Mouse (Mus musculus) spleen, adult 2 months (tissue): ENCODE measurements around the gene Cabp2. TPM values are rescaled to one million over a fixed set of nuclear protein-coding genes. Genes with fewer than 3 reads are reported as not detected.

Source experiments
- DNase-seq, 2 experiments: peaks; one replicate each; pipeline versions ENCODE4 v3.0.0 to v3.0.0-alpha.2; 2012 to 2021; ENCODE audit warnings: low spot score in 2 of 2, low read depth in 1 of 2
- H3K27ac ChIP-seq: fragments of 200-500 bp; 2 replicates; pipeline ENCODE4 v1.5.1; 2012; ENCODE audit warnings: low read length, inconsistent platforms; ENCODE audit not compliant: insufficient read depth
- H3K27me3 ChIP-seq: fragments of 200-500 bp; 2 replicates; pipeline ENCODE4 v1.6.1; 2012; ENCODE audit warnings: mild to moderate bottlenecking, moderate library complexity, low read length, inconsistent platforms; ENCODE audit not compliant: control insufficient read depth, insufficient read depth
- H3K36me3 ChIP-seq: fragments of 200-500 bp; 2 replicates; pipeline ENCODE4 v1.6.1; 2012; ENCODE audit warnings: mild to moderate bottlenecking, low read length, inconsistent platforms; ENCODE audit not compliant: control insufficient read depth, insufficient read depth
- H3K4me1 ChIP-seq: fragments of 200-500 bp; 2 replicates; pipeline ENCODE4 v1.6.1; 2011; ENCODE audit warnings: inconsistent platforms; ENCODE audit not compliant: control insufficient read depth, insufficient read depth, insufficient read length
- H3K4me3 ChIP-seq: fragments of 200-500 bp; 2 replicates; pipeline ENCODE4 v1.5.1; 2011; ENCODE audit warnings: mild to moderate bottlenecking, inconsistent platforms; ENCODE audit not compliant: insufficient read depth, insufficient read length; ENCODE audit errors: extremely low read depth
- CTCF ChIP-seq: fragments of 200-500 bp; IDR thresholded peaks from 2 replicates; pipeline ENCODE4 v1.5.1; 2011; ENCODE audit warnings: mild to moderate bottlenecking, inconsistent platforms; ENCODE audit not compliant: insufficient read depth, insufficient read length, insufficient replicate concordance; ENCODE audit errors: extremely low read depth
- POLR2A ChIP-seq: fragments of 200-500 bp; IDR thresholded peaks from 2 replicates; pipeline ENCODE4 v1.6.1; 2011; ENCODE audit warnings: low read depth, low read length, inconsistent platforms
- WGBS: fragments of 180-500 bp; shearing (Covaris S2); methylation state at CpG from one replicate; pipeline ENCODE4 v1.1.7; 2018; 5-methylcytosine and 5-hydroxymethylcytosine counted together
- polyA plus RNA-seq: library from polyadenylated mRNA; depleted of rRNA; stranded (reverse); fragments of >200 nt; gene quantifications from 2 replicates; pipeline ENCODE4 v1.2.3, GENCODE M21; 2012

Cabp2 gene
- polyA plus RNA-seq, 1 experiment = 7.0 TPM

- Histone ChIP-seq H3K27me3 (no peaks in the 10 kb centered on the region), H3K4me3 (peak overlapping the region; percentile 68), H3K27ac (peak overlapping the region; percentile 67), H3K4me1 (peaks cover 25% of the 10 kb centered on the region), H3K36me3 (no peaks in the 10 kb centered on the region; the same call in 1 of the 2 replicates)
- WGBS = 3% methylated on average over 21 of the region's 21 CpGs
- DNase-seq = peak; percentile 71 to 76
- TF ChIP-seq CTCF (no peak), POLR2A (no peak)
Observed at GRCm38 (mm10) chr19:4097441-4097825, 16.1 kb downstream of the Cabp2 start.

- peak overlapping the region; percentile 10; the same call in 1 of the 2 replicates for H3K27ac ChIP-seq
- no peak for DNase-seq
- peaks cover 9% of the 10 kb centered on the region for H3K36me3 ChIP-seq
- TF ChIP-seq POLR2A (no peak), CTCF (no peak)
- H3K4me3 ChIP-seq = peak overlapping the region; percentile 68; the same call in 1 of the 2 replicates
- peaks cover 25% of the 10 kb centered on the region for H3K4me1 ChIP-seq
- no peaks in the 10 kb centered on the region for H3K27me3 ChIP-seq
- 63% methylated on average over 13 of the region's 13 CpGs for WGBS
Observed at GRCm38 (mm10) chr19:4098426-4098825, 17.0 kb downstream of the Cabp2 start.

- TF ChIP-seq CTCF (peak; percentile 95), POLR2A (no peak)
- DNase-seq = peak; percentile 84 to 93
- 3% methylated on average over 9 of the region's 9 CpGs for WGBS
- H3K4me3 ChIP-seq = peak overlapping the region; percentile 89; the same call in 1 of the 2 replicates
- peaks cover 13% of the 10 kb centered on the region for H3K36me3 ChIP-seq
- H3K27me3 ChIP-seq = no peaks in the 10 kb centered on the region
- H3K27ac ChIP-seq = peak overlapping the region; percentile 80
- H3K4me1 ChIP-seq = peaks cover 25% of the 10 kb centered on the region
Observed at GRCm38 (mm10) chr19:4099056-4099455, 17.7 kb downstream of the Cabp2 start.

GRCm38 (mm10) chr19:4099837-4100717, 18.7 kb downstream of the Cabp2 start, which contains the start of gene Pitpnm1:
Gene Pitpnm1 (plus strand): TSS chr19:4099998.
- peak within 1 kb of the TSS; percentile 89 for H3K4me3 ChIP-seq
- WGBS = under 1% methylated on average over 53 of the region's 53 CpGs
- H3K4me1 ChIP-seq = peaks cover 25% of the 10 kb centered on the region
- H3K27me3 ChIP-seq = no peaks in the 10 kb centered on the region
- peak in 1 of 2 experiments; percentile 89 for DNase-seq
- no peak for TF ChIP-seq CTCF
- TF ChIP-seq POLR2A = no peak; the same call in 1 of the 2 replicates
- H3K36me3 ChIP-seq = peaks cover 20% of the 10 kb centered on the region
- H3K27ac ChIP-seq = peak within 1 kb of the TSS; percentile 92

- Histone ChIP-seq H3K4me1 (peaks cover 25% of the 10 kb centered on the region), H3K36me3 (peaks cover 26% of the 10 kb centered on the region), H3K27ac (no peak overlapping the region), H3K27me3 (no peaks in the 10 kb centered on the region), H3K4me3 (peak overlapping the region; percentile 89)
- WGBS = 2% methylated on average over 51 of the region's 52 CpGs
- DNase-seq = no peak
- TF ChIP-seq CTCF = no peak
- TF ChIP-seq POLR2A = no peak
Observed at GRCm38 (mm10) chr19:4100718-4101261, 19.4 kb downstream of the Cabp2 start.

- no peaks in the 10 kb centered on the region for H3K27me3 ChIP-seq
- H3K27ac ChIP-seq = no peak overlapping the region
- no peak for DNase-seq
- H3K36me3 ChIP-seq = peaks cover 29% of the 10 kb centered on the region
- H3K4me1 ChIP-seq = peaks cover 23% of the 10 kb centered on the region
- no peak overlapping the region for H3K4me3 ChIP-seq
- WGBS = 94% methylated on average over 6 of the region's 6 CpGs
- TF ChIP-seq CTCF = no peak
- no peak for TF ChIP-seq POLR2A
Observed at GRCm38 (mm10) chr19:4101466-4101865, 20.1 kb downstream of the Cabp2 start.
